Mouse (Mus musculus): ENCODE data around the gene Cacna1a.

Gene Cacna1a

DNA sequence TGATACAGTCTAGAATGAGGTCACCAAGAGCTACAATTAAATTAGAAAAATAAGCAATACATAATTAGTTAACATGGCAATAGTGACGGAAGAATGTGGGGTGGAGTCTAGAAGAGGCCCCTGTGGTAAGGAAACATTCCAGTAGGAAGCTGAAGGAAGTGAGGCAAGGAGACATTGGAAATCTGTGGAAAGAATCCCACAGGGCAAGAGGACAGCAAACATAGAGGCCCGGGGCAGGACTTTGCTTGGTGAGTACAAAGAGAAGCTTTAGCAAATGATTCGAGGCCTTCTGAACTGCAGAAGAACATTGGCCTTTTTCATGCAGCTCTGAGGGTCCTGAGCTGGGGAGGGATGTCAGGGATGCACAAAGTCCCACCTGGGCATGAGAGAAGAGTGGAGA, at the start of gene Cacna1a:
TSS of gene Cacna1a (plus strand) at position 166 of the 400 bp plus-strand sequence.
- in situ Hi-C loops (cut with MboI), result no loop called here

DNA sequence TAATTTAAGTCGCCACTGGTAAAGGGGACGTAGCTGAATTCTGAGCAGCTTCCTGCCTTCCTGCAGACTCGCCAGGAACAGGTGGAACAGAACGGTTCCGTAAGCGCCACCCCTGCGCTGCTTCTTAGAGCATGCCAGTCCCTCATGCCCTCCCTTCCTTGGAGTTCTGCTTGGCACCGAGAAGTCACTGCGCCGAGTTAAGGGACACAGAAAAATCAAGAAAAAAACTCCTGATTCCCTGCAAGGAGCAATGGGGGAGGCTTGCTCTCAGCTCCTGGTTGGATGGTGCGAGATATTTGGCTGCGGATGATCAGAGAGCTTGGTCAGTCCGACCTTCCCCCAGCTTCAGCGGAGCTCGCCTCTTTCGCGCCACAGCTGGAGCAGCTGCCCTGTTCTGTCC, 49.7 kb upstream of the Cacna1a start:
- in situ Hi-C loops (cut with MboI), result no loop called here

DNA sequence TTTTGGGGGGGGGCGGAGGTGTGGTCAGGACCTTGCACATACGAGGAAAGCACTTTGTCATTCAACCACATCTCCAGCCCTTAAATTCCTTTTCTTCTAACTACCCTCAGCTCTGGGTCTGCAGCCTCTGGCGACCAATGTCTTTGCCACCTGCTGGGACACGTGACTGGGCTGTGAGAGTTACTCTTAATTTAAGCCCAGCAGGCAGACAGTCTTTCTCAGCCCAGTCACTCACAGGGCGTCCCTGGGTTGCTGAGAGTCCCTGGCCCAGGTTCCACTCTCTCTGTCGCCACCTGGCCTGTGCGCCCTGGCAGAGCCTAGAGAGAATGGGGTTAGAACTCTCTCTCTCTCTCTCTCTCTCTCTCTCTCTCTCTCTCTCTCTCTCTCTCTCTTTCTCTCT, 48.9 kb upstream of the Cacna1a start:
- in situ Hi-C loops (cut with MboI), result no loop called here

DNA sequence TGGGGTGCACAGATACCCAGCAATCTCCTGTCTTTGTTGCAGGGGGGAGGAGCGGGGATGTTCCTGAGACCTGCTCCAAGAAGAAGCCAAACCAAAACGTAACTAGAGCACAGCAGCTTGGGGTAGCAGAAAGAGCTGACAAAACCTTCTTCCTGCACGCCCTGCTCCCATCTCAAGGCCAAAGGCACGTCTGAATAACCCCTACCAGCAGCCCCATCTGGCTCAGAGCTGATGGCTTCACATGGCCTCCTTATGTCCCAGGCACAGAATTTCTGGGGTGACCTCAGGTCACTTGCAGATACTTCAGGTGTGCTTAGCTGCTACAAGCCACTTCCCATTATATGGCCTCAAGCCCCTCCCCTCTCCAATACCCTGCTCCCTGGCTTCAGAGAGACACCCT, 48.4 kb upstream of the Cacna1a start:
- in situ Hi-C loops (cut with MboI), result no loop called here

DNA sequence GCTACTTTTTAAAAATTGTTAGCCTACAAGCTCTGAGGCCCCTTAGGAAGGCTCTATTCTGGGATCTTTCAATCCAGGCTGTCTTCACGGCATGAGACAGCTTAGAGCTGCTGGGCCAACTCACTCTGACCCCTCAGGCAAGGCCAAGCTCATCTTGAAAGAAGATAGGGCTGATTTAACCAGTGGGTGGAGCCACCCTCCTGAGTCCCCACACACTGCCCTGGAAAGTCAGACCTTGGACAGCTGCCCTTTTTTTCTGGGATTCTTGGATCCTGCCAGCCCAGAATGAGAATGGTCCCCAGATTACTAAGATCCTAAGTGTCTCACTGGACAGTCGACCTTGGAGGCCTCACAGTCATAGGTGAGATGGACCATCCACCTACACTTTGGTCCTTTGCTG, 47.6 kb upstream of the Cacna1a start:
- in situ Hi-C loops (cut with MboI), result no loop called here

DNA sequence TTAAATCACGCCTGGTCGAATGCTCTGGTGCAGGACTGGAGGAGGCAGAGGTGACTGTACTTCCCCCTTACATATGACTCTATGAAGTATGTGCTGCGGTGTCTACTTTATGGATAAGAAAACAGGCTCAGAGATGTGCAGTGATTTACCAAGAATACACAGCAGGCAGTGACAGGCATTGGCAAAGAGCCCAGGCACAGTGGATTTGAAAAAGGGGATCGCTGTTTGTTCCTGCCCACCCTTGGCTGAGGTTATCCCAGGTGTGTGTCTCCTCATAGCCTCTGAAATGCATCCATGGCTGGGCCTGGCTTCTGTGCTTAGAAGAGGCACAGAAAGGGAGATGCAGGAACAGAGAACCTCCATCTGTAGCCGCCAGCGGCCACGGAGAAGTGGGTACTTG, 42.7 kb upstream of the Cacna1a start:
- in situ Hi-C loops (cut with MboI), result no loop called here

DNA sequence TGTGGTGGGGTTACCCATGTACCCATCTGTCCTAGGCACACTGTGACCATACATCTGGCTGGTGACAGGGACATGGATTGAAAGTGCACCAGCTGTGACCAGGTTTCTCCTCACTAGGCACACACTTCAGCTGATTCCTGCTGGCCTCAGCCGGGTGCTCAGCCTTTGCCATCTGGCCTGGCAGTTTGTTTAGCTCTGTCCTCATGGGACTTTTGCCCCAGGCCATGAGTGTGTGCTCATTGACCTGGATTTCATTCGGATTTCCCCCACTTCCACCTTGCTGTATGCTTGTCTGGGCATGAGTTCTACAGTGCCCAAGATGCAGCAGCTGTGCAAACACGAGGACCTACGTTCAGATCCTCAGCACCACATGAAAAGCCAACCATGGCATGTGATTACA, 41.8 kb upstream of the Cacna1a start:
- in situ Hi-C loops (cut with MboI), result no loop called here

DNA sequence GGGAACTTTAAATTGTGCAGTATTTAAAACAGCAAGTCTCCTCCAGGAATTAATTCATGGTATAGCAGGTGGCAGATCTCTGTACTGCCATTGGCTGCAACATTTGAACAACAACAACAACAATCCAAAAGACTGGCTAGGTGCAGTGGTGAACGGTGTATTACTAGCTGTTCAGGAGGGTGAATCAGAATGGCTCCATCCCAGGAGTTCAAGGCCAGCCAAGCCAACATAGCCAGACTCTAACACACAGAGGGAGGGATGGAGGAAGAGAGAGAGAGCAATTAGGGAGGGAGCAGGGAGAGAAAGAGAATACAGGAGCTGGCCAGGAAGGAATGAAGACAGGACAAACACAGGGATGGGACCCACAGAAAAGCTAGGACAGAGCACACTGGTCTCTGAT, 38.7 kb upstream of the Cacna1a start:
- in situ Hi-C loops (cut with MboI), result no loop called here

DNA sequence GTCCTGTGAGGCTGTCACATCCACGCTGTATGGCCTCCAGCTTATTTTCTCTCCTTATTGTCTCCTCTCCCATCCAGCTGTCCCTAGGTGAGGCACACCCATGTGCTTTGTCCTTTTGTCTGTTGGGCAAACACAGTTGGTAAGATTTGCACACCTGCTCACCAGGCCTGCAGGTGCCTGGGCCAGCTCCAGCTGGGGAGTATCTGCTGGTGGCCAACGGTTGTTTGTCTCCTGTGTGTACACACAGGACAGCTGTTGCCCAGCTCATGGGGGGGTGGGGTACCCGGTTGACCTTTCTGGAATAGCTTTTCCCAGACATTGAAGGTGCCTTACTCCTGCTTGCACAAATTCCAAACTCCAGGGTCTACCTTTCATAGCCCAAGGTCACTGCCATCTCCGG, 37.3 kb upstream of the Cacna1a start:
- in situ Hi-C loops (cut with MboI), result loop anchor here (10.0 kb wide), 1 partner anchor 166 kb away; the partner anchor contains the start of gene Nanos3

DNA sequence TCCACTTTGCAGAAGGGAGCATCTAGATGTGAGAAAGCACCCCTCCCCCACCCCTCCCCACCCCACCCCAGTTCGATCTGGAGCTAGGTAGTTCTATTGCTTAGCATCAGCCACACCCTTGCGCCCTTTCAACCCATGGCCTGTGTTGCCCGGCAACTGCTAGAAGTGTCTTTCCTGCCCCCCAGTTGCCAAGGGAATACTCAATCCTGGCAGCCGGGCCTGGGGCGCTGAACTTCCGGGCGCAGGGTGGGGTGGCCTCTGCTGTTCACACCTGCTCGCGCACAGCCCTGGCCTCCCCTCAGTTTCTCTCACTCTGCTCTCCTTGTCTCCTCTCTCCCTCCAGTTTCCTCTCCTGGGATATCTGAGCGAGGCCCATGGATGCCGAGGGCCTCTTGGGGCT, 31.8 kb upstream of the Cacna1a start:
- in situ Hi-C loops (cut with MboI), result loop anchor here (10.0 kb wide), 1 partner anchor 172 kb away; the partner anchor contains the start of gene Nanos3

DNA sequence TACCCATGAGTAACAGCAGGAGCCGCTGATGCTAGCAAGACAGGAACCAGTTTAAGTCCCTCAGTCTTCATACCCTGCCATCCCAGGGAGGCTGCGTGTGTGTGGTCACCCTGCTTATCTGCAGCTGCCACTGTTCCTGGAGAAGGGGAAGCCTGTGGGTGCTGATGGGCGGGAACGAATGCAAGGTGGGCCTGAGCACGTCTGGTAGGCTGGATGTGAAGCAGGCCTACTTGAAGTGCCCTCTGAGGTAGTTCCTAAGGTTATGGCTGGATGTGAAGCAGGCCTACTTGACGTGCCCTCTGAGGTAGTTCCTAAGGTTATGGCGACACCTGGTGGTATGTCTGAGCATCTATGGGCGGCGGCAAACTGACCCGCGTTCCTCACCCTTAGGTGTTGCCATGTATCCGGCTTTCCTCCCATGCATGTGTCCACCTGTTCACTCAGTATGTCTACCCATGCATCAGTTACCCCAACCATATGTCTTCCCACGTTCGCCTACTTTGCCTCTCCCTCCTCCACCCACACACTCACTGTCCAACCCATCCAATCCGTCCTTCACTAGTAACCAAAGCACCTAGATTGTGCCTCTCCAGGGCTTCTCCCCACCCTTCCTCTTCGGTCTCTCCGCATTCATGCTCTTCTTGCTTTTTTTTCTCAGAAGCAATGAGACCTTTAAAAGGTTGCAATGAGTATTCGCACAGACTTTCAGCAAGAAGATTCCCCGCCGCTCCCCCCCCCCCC, 30.4 kb upstream of the Cacna1a start:
- in situ Hi-C loops (cut with MboI), result loop anchor here (10.0 kb wide), 1 partner anchor 173 kb away; the partner anchor contains the start of gene Nanos3

DNA sequence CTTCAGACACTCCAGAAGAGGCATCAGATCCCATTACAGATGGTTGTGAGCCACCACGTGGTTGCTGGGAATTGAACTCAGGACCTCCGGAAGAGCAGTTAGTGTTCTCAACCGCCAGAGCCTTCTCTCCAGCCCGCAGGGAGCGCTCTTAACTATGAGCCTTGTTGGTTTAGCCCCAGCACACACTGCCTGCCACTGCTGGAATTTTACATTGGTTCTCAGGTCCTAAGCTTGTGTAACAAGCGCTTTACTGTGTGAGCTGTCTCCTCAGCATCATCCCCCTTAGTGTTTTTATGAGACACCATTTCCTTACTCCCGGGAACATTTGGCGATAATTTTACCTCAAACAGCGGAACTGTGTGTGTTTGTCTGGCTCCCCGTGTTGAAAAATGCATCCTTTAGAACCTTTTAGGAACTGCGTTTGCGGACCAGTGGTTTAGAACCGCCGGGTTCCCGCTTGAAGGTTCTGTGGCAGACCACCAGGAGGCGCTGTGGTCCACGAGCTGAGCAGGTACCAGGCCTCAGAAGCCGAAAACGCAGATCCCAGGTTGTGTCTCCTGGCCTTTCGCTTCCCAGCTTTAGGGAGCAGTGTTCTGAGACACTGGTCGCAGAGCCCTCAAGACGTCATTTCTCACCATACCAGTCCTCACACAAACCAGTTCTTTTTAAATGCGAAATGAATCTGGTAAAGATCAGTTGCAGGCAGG, 24.7 kb upstream of the Cacna1a start:
- in situ Hi-C loops (cut with MboI), result no loop called here

DNA sequence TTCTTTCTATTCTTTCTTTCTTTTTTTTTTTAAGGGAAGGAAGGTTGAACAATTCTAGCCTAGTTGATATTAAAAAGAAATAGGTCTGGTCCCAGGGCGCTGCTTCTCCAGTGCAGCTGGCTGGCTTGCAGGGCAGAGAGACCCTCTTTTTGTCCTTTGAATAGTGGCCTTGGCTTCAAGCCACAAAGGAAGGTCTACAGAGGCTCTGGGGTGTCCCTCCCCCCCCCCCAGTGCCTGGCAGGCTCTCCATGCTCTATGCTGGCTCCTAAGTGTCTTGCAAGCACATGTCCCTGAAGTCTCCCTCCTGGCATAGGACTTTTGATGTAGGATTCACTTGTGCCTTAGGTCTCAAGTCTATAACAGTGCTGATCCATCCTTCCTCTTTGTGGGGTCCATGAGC, 23.0 kb upstream of the Cacna1a start:
- in situ Hi-C loops (cut with MboI), result no loop called here

DNA sequence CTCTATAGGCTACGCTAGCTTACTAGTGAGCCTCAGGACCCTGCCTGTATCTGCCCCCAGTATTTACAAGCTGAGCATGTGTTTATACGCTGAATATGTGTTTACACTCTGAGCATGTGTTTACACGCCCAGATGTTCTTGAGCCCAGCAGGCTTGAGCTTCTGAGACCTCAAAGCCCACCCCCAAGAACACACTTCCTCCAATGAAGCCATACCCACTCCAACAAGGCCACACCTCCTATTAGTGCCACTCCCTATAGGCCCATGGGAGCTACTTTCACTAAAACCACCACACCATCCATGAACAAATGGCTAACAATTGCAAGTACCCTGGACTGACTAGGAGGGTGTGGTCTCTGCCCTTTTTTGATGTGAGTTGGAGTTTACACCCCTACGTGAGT, 17.3 kb upstream of the Cacna1a start:
- in situ Hi-C loops (cut with MboI), result no loop called here

DNA sequence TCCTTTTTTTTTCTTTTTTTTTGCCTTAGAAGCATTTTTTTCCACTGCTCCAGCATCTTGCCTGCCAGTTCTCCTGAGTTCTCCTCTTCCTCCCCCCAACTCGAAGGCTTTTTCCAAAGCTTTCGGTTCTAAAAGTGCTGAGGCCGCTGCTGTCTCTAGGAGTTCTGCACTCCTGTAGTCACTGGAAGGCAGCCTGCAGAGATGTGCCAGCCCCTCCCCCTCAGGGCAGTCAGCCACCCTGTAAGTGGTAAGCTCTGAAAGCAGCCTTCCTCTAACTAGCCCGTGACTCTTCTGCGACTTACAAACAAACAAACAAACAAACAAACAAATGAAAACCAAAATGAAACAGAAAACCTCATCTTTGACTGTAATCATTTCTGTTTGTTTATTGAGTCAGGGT, 13.2 kb upstream of the Cacna1a start:
- in situ Hi-C loops (cut with MboI), result no loop called here

DNA sequence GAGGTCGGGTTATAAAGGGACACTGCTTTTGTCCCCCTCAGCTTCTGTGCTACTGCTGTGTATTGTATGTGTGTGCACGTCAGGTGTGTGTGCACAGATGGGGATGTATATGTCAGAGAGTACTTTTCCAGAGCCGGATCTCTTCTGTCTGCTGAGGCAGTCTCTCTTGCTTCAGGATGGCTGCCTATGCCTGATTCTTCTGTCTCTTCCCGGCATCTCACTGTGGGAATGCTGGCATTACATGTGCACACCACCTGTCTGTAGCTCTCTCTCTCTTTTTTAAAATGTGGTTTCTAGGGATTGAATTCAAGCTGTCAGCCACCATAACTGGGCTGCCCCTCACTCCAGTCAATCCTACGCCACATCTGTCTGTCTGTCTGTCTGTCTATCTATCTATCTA, 12.4 kb upstream of the Cacna1a start:
- in situ Hi-C loops (cut with MboI), result no loop called here

DNA sequence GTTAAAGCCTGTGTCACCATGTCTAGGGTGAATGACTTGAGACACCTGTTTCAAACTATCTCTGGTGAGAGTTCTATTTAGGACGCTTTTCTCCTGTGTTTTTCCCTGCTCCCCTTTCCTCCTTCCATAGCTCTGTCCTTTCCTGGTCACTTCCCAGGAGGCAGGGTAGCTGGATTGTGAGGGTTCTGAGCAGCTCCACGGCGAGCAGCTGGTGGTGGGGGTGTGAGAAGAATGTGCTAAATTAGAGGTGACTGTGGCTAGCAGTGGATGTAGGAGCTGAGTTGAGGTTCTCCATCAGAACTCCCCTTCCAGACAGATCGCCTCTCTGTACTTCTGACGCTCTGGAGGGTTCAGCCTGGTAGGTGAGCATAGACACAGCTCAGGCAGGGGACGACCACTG, 11.7 kb upstream of the Cacna1a start:
- in situ Hi-C loops (cut with MboI), result no loop called here

DNA sequence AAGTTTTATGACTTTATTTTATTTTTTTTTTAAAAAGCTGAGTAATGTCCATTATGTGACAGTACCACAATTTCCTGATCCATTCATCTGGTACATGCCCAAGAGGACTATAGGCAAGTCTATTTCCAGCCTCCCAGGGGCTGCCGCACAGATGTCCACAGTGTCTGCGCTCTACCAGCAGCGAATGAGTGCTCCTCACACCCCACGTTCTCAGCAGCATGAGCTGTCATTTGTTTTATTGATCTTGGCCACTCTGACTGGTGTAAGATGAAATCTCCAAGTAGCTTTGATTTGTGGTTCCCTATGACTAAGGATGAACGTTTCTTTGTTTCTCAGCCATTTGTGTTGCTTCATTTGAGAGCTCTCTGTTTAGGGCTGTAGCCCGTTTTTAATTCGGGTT, 6.6 kb upstream of the Cacna1a start:
- in situ Hi-C loops (cut with MboI), result no loop called here

DNA sequence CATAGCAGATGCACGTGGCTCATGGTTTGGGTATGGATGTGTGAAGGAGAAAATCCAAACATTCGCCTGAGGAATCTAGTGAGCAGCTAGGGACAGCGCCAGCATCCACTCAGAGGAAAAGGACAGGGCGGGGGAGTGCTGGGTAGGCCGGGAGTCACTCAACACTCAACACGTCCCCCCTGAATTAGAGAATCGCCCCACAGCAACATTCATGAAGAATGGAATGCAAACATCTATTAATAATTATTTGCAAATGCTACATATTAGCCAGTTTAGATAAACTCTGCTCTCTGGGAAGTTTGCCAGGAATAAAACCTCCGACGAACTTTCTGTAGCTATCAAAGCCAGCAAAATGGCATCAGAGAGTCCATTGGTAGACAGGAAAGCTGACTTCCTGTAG, 533 bp downstream of the Cacna1a start:
- in situ Hi-C loops (cut with MboI), result no loop called here

DNA sequence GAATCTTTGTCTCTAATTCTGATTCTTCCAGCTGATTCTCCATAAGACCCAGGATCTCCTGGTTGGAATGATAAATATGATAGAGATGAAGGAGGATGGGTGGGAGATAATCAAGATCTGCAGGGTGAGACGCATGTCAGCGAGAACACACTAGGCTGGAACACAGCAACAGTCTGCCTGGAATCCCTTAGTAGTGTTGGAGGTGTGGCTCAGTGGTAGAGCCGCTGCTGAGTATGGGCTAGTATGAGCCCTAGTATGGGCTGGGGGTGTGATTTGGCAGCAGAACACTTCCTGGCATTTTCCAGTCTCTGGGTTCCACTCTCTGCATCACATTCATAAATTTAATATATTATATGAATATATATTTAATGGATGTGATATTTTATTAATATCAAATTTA, 933 bp downstream of the Cacna1a start:
- in situ Hi-C loops (cut with MboI), result no loop called here

DNA sequence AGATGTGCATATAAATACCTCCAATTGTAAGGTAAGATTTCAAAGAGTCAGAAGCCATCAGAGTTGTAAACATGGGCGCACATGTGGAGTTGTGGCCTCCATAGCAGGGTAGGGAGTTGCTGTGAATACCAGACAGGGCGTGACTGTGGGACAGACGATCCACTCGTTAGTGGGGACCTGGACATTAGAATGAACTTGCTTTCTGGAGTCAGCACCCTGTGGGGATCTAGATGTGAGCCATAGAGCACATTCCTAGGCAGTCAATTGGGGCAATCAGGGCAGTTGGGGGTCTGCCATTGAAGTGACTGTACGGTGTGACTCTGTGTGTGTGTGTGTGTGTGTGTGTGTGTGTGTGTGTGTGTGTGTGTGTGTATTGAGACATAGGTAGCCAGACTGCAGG, 3.4 kb downstream of the Cacna1a start:
- in situ Hi-C loops (cut with MboI), result no loop called here

DNA sequence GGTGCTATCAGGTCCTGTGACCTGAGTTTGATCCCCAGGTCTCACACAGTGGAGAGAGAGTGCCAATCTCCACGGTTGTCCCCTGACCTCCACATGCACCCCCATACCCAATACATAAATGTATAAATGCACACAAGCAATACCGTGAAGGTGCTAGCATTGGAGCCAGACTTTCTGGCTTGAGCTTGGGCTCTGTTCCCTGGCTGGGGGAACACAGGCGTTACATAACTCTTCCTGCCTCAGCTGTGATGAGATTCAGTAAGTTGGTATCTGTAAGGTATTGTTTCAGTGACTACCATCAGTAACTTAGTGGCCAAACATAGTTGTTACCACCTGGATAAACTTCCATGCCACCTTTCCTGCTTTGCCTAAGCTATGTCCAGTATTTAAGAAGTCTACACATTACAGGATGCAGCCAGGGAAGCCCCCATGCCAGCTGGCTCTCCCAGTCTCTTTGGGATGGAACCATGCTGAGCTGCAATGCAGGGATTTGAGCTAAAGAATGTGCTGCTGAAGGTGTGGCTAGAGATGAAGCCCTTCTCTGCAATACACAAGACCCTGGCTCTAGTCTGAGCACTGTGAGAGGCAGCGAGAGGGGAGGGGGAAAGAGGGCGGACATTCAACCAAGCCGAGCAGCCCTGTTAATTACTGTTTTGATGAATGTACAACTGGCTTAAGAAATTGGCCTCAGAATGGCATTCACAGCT, 7.7 kb downstream of the Cacna1a start:
- in situ Hi-C loops (cut with MboI), result no loop called here

Data from mature B cell (primary cell).